Mouse (Mus musculus) midbrain, postnatal 0 days (tissue): ENCODE data around the gene Kdr. TPM values are rescaled to one million over a fixed set of nuclear protein-coding genes. Genes with fewer than 3 reads are reported as not detected.

Experiments
- ATAC-seq: fragments of 200-750 bp; cut with Nextera tagmentation; 2 replicates; pipeline ENCODE4 v1.8.0; 2017; ENCODE audit warnings: moderate number of reproducible peaks, mild to moderate bottlenecking, moderate TSS enrichment, moderate library complexity; ENCODE audit not compliant: low FRiP score
- DNase-seq: peaks from one replicate; pipeline ENCODE4 v3.0.0-alpha.2; 2015; ENCODE audit warnings: low spot score
- H3K27ac ChIP-seq: fragments of 300-500 bp; sonication (generic); 2 replicates; pipeline ENCODE4 v1.5.1; 2014; ENCODE audit warnings: low read depth, mild to moderate bottlenecking, low read length, mixed read lengths
- H3K27me3 ChIP-seq: fragments of 300-500 bp; sonication (generic); 2 replicates; pipeline ENCODE4 v1.6.1; 2014; ENCODE audit warnings: low read length, control low read depth, mixed read lengths; ENCODE audit not compliant: insufficient read depth
- H3K36me3 ChIP-seq: fragments of 300-500 bp; sonication (generic); 2 replicates; pipeline ENCODE4 v1.6.1; 2014; ENCODE audit warnings: low read length, control low read depth, mixed read lengths; ENCODE audit not compliant: insufficient read depth
- H3K4me1 ChIP-seq: fragments of 300-500 bp; sonication (generic); 2 replicates; pipeline ENCODE4 v1.6.1; 2014; ENCODE audit warnings: mild to moderate bottlenecking, control low read depth, antibody characterized with exemption, low read length, mixed read lengths; ENCODE audit not compliant: insufficient read depth
- H3K4me2 ChIP-seq: fragments of 300-500 bp; sonication (generic); 2 replicates; pipeline ENCODE4 v1.6.1; 2014; ENCODE audit warnings: low read depth, mild to moderate bottlenecking, low read length, mixed read lengths; ENCODE audit not compliant: poor library complexity, severe bottlenecking
- H3K4me3 ChIP-seq: fragments of 300-500 bp; sonication (generic); 2 replicates; pipeline ENCODE4 v1.5.1; 2014; ENCODE audit warnings: low read depth, mild to moderate bottlenecking, low read length, moderate library complexity
- H3K9ac ChIP-seq: fragments of 300-500 bp; sonication (generic); replicated peaks from 2 replicates; pipeline ENCODE4 v1.6.1; 2014; ENCODE audit warnings: mild to moderate bottlenecking, low read length, moderate library complexity, mixed read lengths; ENCODE audit not compliant: poor library complexity, severe bottlenecking
- H3K9me3 ChIP-seq: fragments of 300-500 bp; sonication (generic); 2 replicates; pipeline ENCODE4 v1.6.1; 2016; ENCODE audit warnings: low read length, control low read depth
- CTCF ChIP-seq: IDR thresholded peaks from 2 replicates; pipeline ENCODE4 v1.5.1; 2016; ENCODE audit warnings: antibody characterized with exemption, mild to moderate bottlenecking
- WGBS: fragments of 180-500 bp; shearing (Covaris S2); extraction: QIAGEN DNeasy Blood & Tissue Kit; methylation state at CpG from one replicate; pipeline ENCODE4 v1.1.7; 2014; 5-methylcytosine and 5-hydroxymethylcytosine counted together
- polyA plus RNA-seq: library from polyadenylated mRNA; unstranded; fragments of >200 nt; fragmentation: Nextera tagmentation; extraction: Ambion mirVana; gene quantifications from 2 replicates; pipeline ENCODE4 v1.2.1, GENCODE M21; 2015
- total RNA-seq: library from RNA; depleted of rRNA; stranded (reverse); fragments of >200 nt; gene quantifications from 2 replicates; pipeline ENCODE4 v1.2.3, GENCODE M21; 2014

Gene Kdr
- total and polyA plus RNA-seq, 2 experiments from 2014 or later = 11.6 to 19.1 TPM

DNA sequence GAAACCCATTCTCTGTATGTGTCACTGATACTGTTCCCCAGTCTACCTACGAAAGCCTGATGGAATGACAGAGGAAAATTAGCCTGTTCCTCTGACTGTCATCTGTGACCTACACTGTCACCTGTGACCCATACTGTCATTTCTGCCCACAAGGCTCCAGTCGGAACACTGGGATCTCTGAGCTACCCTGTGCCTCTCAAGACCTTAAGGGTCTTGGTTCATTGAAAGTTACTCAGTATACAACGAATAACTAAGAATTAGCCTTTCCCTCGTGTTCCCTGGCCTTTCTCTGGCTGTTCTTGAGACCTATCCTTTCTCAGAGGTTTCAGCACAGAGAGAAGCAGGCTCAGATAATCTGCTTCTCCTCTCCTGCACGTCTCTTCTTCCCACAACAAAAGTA is 40.1 kb upstream of the Kdr start:
- no peak for TF ChIP-seq CTCF
- H3K4me3 ChIP-seq = no peak overlapping the region
- H3K9ac ChIP-seq = no peak overlapping the region
- no peak for ATAC-seq
- H3K27ac ChIP-seq = no peak overlapping the region
- no peaks in the 10 kb centered on the region for H3K36me3 ChIP-seq
- H3K27me3 ChIP-seq = no peaks in the 10 kb centered on the region
- no peaks in the 10 kb centered on the region for H3K4me1 ChIP-seq
- no peak overlapping the region for H3K4me2 ChIP-seq
- WGBS = 71% methylated on average over 5 of the region's 5 CpGs
- DNase-seq = no peak
- H3K9me3 ChIP-seq = no peaks in the 10 kb centered on the region

DNA sequence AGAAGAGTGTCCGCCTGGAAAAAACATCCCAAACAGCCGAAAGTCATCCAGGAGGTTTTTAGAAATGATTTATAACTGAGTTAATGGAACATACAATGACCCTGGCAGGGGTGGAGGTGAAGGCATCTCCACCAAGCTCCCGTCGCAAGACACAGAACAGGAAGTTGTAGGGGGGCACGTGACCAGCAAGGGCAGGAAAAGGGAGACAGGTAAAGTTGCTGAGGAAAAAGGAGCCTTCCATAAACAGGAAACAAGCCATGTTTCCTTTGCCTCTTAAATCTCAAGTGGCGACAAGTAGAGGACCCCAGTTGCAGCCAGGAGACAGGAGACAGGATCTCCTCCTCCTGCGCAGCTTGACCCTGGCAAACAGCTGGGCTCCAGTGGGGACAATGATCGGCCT is 37.8 kb upstream of the Kdr start:
- Histone ChIP-seq H3K4me1 (no peaks in the 10 kb centered on the region), H3K27ac (no peak overlapping the region), H3K4me2 (no peak overlapping the region), H3K9ac (no peak overlapping the region), H3K27me3 (no peaks in the 10 kb centered on the region), H3K36me3 (no peaks in the 10 kb centered on the region), H3K4me3 (no peak overlapping the region), H3K9me3 (no peaks in the 10 kb centered on the region)
- no peak for TF ChIP-seq CTCF
- ATAC-seq = no peak
- 78% methylated on average over 8 of the region's 8 CpGs for whole genome bisulfite sequencing
- no peak for DNase-seq

DNA sequence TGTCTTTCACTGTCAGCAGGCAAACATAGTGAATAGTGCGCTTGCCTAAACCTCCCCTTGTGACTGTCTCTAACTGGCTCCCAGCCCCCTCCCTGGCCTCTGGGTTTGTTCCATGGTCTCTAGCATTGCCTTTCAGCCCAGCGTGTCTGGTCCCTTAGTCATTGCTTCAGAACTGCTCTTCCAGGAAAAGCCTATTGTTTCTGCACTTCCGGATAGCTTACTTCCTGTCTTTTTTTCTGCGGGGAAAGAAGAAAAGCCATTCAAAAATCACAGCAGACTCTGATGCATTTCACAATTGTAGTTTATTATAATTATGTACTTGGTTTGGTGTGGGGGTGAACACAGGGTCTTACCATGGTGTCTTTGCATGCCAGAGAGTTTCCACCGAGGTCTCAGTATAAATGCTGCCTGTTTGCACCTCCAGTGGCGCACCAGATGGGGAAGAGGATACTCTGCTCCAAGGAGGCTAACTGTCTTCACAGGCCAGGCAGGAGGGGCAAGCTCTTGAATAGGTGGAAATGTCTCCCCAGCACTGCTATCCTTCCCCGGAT is 35.7 kb upstream of the Kdr start:
- Histone ChIP-seq H3K4me2 (no peak overlapping the region), H3K4me3 (no peak overlapping the region), H3K9me3 (no peaks in the 10 kb centered on the region), H3K4me1 (no peaks in the 10 kb centered on the region), H3K36me3 (no peaks in the 10 kb centered on the region), H3K9ac (no peak overlapping the region), H3K27ac (no peak overlapping the region), H3K27me3 (no peaks in the 10 kb centered on the region)
- DNase-seq = no peak
- TF ChIP-seq CTCF = no peak
- WGBS = 77% methylated on average over 7 of the region's 7 CpGs
- no peak for ATAC-seq

DNA sequence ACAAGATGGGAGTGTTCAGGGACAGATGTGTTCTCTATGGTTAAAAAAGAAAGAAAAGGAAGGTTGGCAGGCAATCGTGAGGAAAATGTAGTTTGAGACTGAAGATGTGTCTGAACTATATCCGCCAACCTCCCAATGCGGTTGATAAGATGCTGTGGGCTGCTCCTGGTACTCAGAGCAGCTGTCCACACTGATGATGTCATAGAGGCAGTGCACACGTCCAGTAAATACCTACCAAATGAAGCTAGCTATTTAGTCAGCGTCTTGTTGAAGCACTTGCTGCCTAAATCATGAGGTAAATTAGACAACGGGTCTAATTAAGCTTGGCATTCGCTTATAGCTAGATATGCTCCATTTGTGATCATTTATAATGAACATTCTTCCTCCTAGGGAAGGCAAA is 28.1 kb upstream of the Kdr start:
- TF ChIP-seq CTCF = no peak
- Histone ChIP-seq H3K27me3 (no peaks in the 10 kb centered on the region), H3K4me3 (no peak overlapping the region), H3K36me3 (no peaks in the 10 kb centered on the region), H3K27ac (no peak overlapping the region), H3K9ac (no peak overlapping the region), H3K9me3 (no peaks in the 10 kb centered on the region), H3K4me2 (no peak overlapping the region), H3K4me1 (no peaks in the 10 kb centered on the region)
- 79% methylated on average over 7 of the region's 7 CpGs for WGBS
- no peak for DNase-seq
- no peak for ATAC-seq

DNA sequence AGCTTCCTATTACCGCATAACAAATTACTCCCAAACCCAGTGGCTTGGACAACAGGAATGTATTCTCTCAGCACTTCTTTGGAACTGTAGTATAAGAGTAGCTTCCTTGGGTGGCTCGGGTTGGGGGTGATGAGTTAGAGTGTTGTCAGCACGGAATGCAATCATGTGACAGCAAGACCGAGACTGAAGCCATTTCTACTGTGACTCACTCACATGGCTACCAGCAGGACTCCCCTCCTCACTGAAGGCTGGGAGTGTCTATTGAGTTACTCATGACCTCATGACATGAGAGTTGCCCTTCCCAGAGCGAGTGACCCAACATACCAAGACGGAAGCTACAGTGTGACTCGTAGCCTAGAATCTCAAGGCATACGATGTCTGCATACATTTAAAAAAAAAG is 12.0 kb upstream of the Kdr start:
- no peaks in the 10 kb centered on the region; the same call in 1 of the 2 replicates for H3K27me3 ChIP-seq
- H3K9ac ChIP-seq = no peak overlapping the region
- WGBS = 92% methylated on average over 8 of the region's 8 CpGs
- no peak overlapping the region for H3K4me3 ChIP-seq
- H3K36me3 ChIP-seq = no peaks in the 10 kb centered on the region
- no peak overlapping the region for H3K4me2 ChIP-seq
- no peaks in the 10 kb centered on the region for H3K4me1 ChIP-seq
- no peak overlapping the region for H3K27ac ChIP-seq
- no peaks in the 10 kb centered on the region for H3K9me3 ChIP-seq
- ATAC-seq (no peak), DNase-seq (no peak)
- TF ChIP-seq CTCF = no peak

DNA sequence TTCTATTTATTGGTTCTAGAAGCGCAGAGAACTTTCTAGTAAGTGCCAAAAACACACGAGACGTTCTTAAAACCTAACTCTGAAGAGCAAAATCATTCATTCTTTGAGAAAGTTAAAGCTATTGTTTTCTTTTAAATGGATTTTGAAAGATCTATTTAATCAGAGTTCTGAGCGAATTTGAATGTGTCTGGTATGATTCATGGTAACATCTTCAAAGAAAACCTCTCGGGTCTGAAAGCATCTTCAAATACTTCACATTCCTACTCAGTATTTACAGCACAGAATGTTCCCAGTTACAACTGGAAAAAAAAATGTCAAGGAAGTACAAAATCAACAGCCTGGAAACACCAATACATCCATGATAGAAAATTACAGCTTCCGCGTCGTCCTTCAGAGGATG is 9.3 kb upstream of the Kdr start:
- Histone ChIP-seq H3K36me3 (no peaks in the 10 kb centered on the region), H3K9me3 (no peaks in the 10 kb centered on the region), H3K27ac (no peak overlapping the region), H3K4me1 (no peaks in the 10 kb centered on the region), H3K27me3 (no peaks in the 10 kb centered on the region; the same call in 1 of the 2 replicates), H3K4me3 (no peak overlapping the region), H3K4me2 (no peak overlapping the region), H3K9ac (no peak overlapping the region)
- ATAC-seq = no peak
- no peak for TF ChIP-seq CTCF
- DNase-seq = no peak
- WGBS = 73% methylated on average over 8 of the region's 8 CpGs
